In genomic region chrX:137141669-137142068, GRCm38 (mm10) we compare ENCODE assay signal across 9 mouse cellular contexts. TPM values are rescaled to one million over a fixed set of nuclear protein-coding genes. Genes with fewer than 3 reads are reported as not detected.
DNase-seq lines count a peak whose midpoint lies in the region; ATAC-seq and TF ChIP-seq lines count a peak whose summit lies in the region.
"Had no signal": no experiment of that assay in that cellular context is flagged by ENCODE, and none has a peak within 500 bp of the region (broad histone marks: within the 10 kb centered on the region; RNA-seq: fewer than 3 reads in every experiment).

No protein-coding gene starts in this region.

- H3K27me3 ChIP-seq in heart, postnatal 0 days (ENCODE audit: control insufficient read depth, insufficient read depth, low read length) = no peaks in the 10 kb centered on the region
- no peaks in the 10 kb centered on the region for H3K27me3 ChIP-seq in E14TG2a.4 (ENCODE audit: insufficient read depth, low read length)
- no peaks in the 10 kb centered on the region for H3K27me3 ChIP-seq in forebrain, embryonic 13.5 days
- H3K27me3 ChIP-seq: liver, embryonic 15.5 days had no signal

- TF ChIP-seq EP300 in heart, postnatal 0 days (IDR thresholded peaks at IDR 0.05; ENCODE audit: low read depth) = no peak

- 16% methylated on average over 6 of the region's 6 CpGs for WGBS in heart, postnatal 0 days
- 16% methylated on average over 6 of the region's 6 CpGs for WGBS in forebrain, embryonic 13.5 days
- WGBS in lung, adult 2 months = 26% methylated on average over 6 of the region's 6 CpGs

- no peak overlapping the region for H3K4me2 ChIP-seq in heart, postnatal 0 days (ENCODE audit: low read depth, low read length)
- no peak overlapping the region for H3K4me2 ChIP-seq in forebrain, embryonic 13.5 days
- H3K4me2 ChIP-seq: liver, embryonic 15.5 days had no signal

- peak; percentile 65 for TF ChIP-seq CTCF in heart, postnatal 0 days (IDR thresholded peaks at IDR 0.05; ENCODE audit: low read depth)
- TF ChIP-seq CTCF in E14TG2a.4 (conservative IDR thresholded peaks at IDR 0.05; ENCODE audit: low read length) = peak; percentile 38
- TF ChIP-seq CTCF in lung, adult 2 months (IDR thresholded peaks at IDR 0.05; ENCODE audit: insufficient read depth, low read length) = peak; percentile 75

- TF ChIP-seq POLR2A in lung, adult 2 months (IDR thresholded peaks at IDR 0.05; ENCODE audit: borderline replicate concordance, extremely low read depth, low read depth, low read length) = no peak

- intact Hi-C loops in heart, postnatal 25 days (cut with DNase I) = loop anchor here (5.0 kb wide), 1 partner anchor 394 kb away; no protein-coding TSS in a partner anchor

- H3K36me3 ChIP-seq in heart, postnatal 0 days (replicated peaks; ENCODE audit: control insufficient read depth, insufficient read depth, low read length) = no peaks in the 10 kb centered on the region
- H3K36me3 ChIP-seq in E14TG2a.4 (ENCODE audit: insufficient read depth, low read length) = no peaks in the 10 kb centered on the region
- no peaks in the 10 kb centered on the region for H3K36me3 ChIP-seq in forebrain, embryonic 13.5 days (ENCODE audit: poor library complexity, severe bottlenecking)
- H3K36me3 ChIP-seq: liver, embryonic 15.5 days had no signal

- no peak for ATAC-seq in heart, postnatal 0 days (ENCODE audit: insufficient read depth, low read depth)
- ATAC-seq in forebrain, embryonic 13.5 days = peak; percentile 41; the same call in 1 of the 2 replicates

- no peak for DNase-seq in heart, postnatal 0 days (ENCODE audit: low spot score)
- DNase-seq in heart, postnatal 25 days (ENCODE audit: low spot score) = no peak
- DNase-seq in c-Kit-positive CD71-positive TER-119-negative erythroid progenitor cells, embryonic 14.5 days (ENCODE audit: low read depth) = peak; percentile 48
- peak; percentile 63 for DNase-seq in kidney, postnatal 10 days
- DNase-seq in lung, adult 2 months = no peak
- peak; percentile 28 for DNase-seq in right cerebral cortex, postnatal 4 days

- H3K9ac ChIP-seq in heart, postnatal 0 days (replicated peaks; ENCODE audit: low read depth, low read length) = no peak overlapping the region
- no peak overlapping the region for H3K9ac ChIP-seq in forebrain, embryonic 13.5 days
- H3K9ac ChIP-seq: liver, embryonic 15.5 days had no signal

- no peaks in the 10 kb centered on the region for H3K9me3 ChIP-seq in heart, postnatal 0 days (replicated peaks; ENCODE audit: control insufficient read depth, low read length)
- no peaks in the 10 kb centered on the region for H3K9me3 ChIP-seq in E14TG2a.4 (ENCODE audit: low read length)
- H3K9me3 ChIP-seq in forebrain, embryonic 13.5 days (replicated peaks) = no peaks in the 10 kb centered on the region
- H3K9me3 ChIP-seq: liver, embryonic 15.5 days had no signal

- H3K27ac ChIP-seq in heart, postnatal 0 days (ENCODE audit: low read depth) = no peak overlapping the region
- H3K27ac ChIP-seq in forebrain, embryonic 13.5 days = no peak overlapping the region
- H3K27ac ChIP-seq: liver, embryonic 15.5 days had no signal

- no peaks in the 10 kb centered on the region for H3K4me1 ChIP-seq in heart, postnatal 0 days (ENCODE audit: control insufficient read depth, insufficient read depth)
- peaks cover 4% of the 10 kb centered on the region for H3K4me1 ChIP-seq in E14TG2a.4 (replicated peaks; ENCODE audit: low read depth, low read length)
- H3K4me1 ChIP-seq in forebrain, embryonic 13.5 days = no peaks in the 10 kb centered on the region
- H3K4me1 ChIP-seq in lung, adult 2 months (ENCODE audit: control insufficient read depth, insufficient read depth, low read length) = no peaks in the 10 kb centered on the region
- H3K4me1 ChIP-seq: liver, embryonic 15.5 days had no signal

- H3K4me3 ChIP-seq in heart, postnatal 0 days (ENCODE audit: low read depth, low read length) = no peak overlapping the region
- no peak overlapping the region for H3K4me3 ChIP-seq in E14TG2a.4 (replicated peaks; ENCODE audit: low read length)
- H3K4me3 ChIP-seq in forebrain, embryonic 13.5 days = no peak overlapping the region
- H3K4me3 ChIP-seq in lung, adult 2 months (replicated peaks; ENCODE audit: extremely low read depth, low read depth, low read length) = no peak overlapping the region
- H3K4me3 ChIP-seq: liver, embryonic 15.5 days had no signal

RNA-seq across cellular contexts. Expression of gene Esx1, which starts 19.8 kb away (rescaled TPM):
- total RNA-seq in heart, postnatal 0 days (2014; rRNA removed; ENCODE audit: low replicate concordance) = not detected in 2 replicates
- polyA plus RNA-seq in heart, postnatal 0 days (2015; fragmentation: Nextera tagmentation; extraction: Ambion mirVana) = not detected in 2 replicates
- not detected for total RNA-seq in heart, postnatal 25 days (2021)
- not detected in 2 replicates for polyA plus RNA-seq in forebrain, embryonic 13.5 days (2015; fragmentation: Nextera tagmentation; extraction: Ambion mirVana)
- not detected in 2 replicates for polyA plus RNA-seq in lung, adult 2 months (2012; rRNA removed)
- polyA plus RNA-seq: liver, embryonic 15.5 days had no signal

Comparison
In these comparisons a context has a peak if more than half of its experiments do, and no peak if none do; other contexts are left out.
1. DNase-seq: peak in c-Kit-positive CD71-positive TER-119-negative erythroid progenitor cells, embryonic 14.5 days (single experiment), kidney, postnatal 10 days (single experiment) and right cerebral cortex, postnatal 4 days (single experiment); none in heart, postnatal 0 days (single experiment), heart, postnatal 25 days (single experiment) and lung, adult 2 months (single experiment).
2. Peak in every context shown above with its lines, with median percentiles within 50 percentile points of each other: CTCF ChIP-seq.